Mouse (Mus musculus): ENCODE measurements around the gene Gm20388.

GRCm38 (mm10) chr8:124361773-124362427, 4451.3 kb downstream of the Gm20388 start:
- TF ChIP-seq POLR2AphosphoS5 (IDR thresholded peaks at IDR 0.05; ENCODE audit: insufficient replicate concordance, low read depth, low read length) (no peak), CTCF (IDR thresholded peaks at IDR 0.05; ENCODE audit: low read depth, low read length) (no peak), GATA1 (IDR thresholded peaks at IDR 0.05; ENCODE audit: borderline replicate concordance, low read length) (no peak)

Data from G1E (cell line).